Mouse (Mus musculus): ENCODE measurements around the gene Tep1. TPM values are rescaled to one million over a fixed set of nuclear protein-coding genes. Genes with fewer than 3 reads are reported as not detected.

Tep1 gene
- polyA plus RNA-seq, 1 experiment = 37.8 TPM

GRCm38 (mm10) chr14:50897374-50897765, 27.0 kb upstream of the Tep1 start, which contains the start of gene Klhl33:
Klhl33 (minus strand) TSS chr14:50897507.
- Histone ChIP-seq H3K27ac (ENCODE audit: insufficient read depth, low read length) (peak within 1 kb of the TSS; percentile 17), H3K27me3 (ENCODE audit: control insufficient read depth, insufficient read depth, low read length) (no peaks in the 10 kb centered on the region), H3K4me3 (ENCODE audit: extremely low read depth, insufficient read depth, insufficient read length) (no peak within 1 kb of the TSS), H3K4me1 (ENCODE audit: control insufficient read depth, insufficient read depth, insufficient read length) (no peaks in the 10 kb centered on the region), H3K36me3 (ENCODE audit: control insufficient read depth, insufficient read depth, low read length) (no peaks in the 10 kb centered on the region)
- 66% methylated on average over 7 of the region's 7 CpGs for WGBS
- TF ChIP-seq CTCF (IDR thresholded peaks at IDR 0.05; ENCODE audit: extremely low read depth, insufficient read depth, insufficient read length, insufficient replicate concordance) (no peak), POLR2A (IDR thresholded peaks at IDR 0.05; ENCODE audit: low read depth, low read length) (no peak)
- no peak for DNase-seq (ENCODE audit: low read depth in 1 of 2, low spot score in 2 of 2)

- TF ChIP-seq POLR2A (IDR thresholded peaks at IDR 0.05; ENCODE audit: low read depth, low read length) = no peak
- no peak for TF ChIP-seq CTCF (IDR thresholded peaks at IDR 0.05; ENCODE audit: extremely low read depth, insufficient read depth, insufficient read length, insufficient replicate concordance)
- H3K27me3 ChIP-seq (ENCODE audit: control insufficient read depth, insufficient read depth, low read length) = no peaks in the 10 kb centered on the region
- peak overlapping the region; percentile 17 for H3K27ac ChIP-seq (ENCODE audit: insufficient read depth, low read length)
- no peaks in the 10 kb centered on the region for H3K36me3 ChIP-seq (ENCODE audit: control insufficient read depth, insufficient read depth, low read length)
- H3K4me3 ChIP-seq (ENCODE audit: extremely low read depth, insufficient read depth, insufficient read length) = no peak overlapping the region
- no peaks in the 10 kb centered on the region for H3K4me1 ChIP-seq (ENCODE audit: control insufficient read depth, insufficient read depth, insufficient read length)
- DNase-seq (ENCODE audit: low read depth in 1 of 2, low spot score in 2 of 2) = no peak
- 63% methylated on average over 23 of the region's 23 CpGs for WGBS
Measured at GRCm38 (mm10) chr14:50896747-50897373, 26.5 kb upstream of the Tep1 start.

DNA sequence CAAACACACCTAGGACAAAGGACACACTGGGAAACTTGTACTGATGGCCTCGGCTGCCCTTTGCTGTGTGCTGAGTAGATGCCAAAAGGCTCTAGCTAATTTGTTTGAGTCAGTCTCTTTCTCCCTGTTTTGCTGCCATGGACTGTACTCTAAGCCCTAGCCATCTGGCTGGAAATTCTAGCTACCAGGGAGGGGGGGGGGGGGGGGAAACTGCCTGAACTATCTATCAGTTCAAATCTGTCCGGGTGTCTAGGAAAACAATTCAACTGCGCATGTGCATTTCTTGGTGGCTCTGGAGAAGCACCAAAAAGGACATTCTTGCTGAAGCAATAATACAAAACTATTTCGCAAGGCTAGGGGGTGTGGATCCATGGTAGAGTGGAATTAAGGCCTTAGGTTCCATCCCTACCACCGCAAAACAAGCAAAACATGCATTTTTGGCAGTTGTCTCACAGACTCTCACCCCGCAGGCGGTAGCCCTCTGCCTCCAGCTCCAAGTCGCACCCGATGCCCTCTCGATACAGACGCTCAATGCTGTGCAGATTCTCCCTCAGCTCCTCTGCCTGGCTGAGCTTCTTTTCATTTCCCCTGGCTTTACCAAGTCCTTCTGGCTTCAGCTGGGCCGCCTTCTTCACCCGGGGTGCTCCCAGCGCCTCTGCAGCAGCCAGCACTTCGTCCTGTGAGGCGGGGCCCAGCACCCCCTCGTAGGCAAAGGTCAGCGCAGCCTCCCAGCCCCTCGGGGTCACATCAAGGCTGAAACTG, 25.8 kb upstream of the Tep1 start:
- no peak overlapping the region for H3K4me3 ChIP-seq (ENCODE audit: extremely low read depth, insufficient read depth, insufficient read length)
- WGBS = 63% methylated on average over 19 of the region's 19 CpGs
- DNase-seq (ENCODE audit: low read depth in 1 of 2, low spot score in 2 of 2) = no peak

GRCm38 (mm10) chr14:50895407-50895806, 25.0 kb upstream of the Tep1 start:
- H3K36me3 ChIP-seq (ENCODE audit: control insufficient read depth, insufficient read depth, low read length) = no peaks in the 10 kb centered on the region
- TF ChIP-seq CTCF (IDR thresholded peaks at IDR 0.05; ENCODE audit: extremely low read depth, insufficient read depth, insufficient read length, insufficient replicate concordance) (no peak), POLR2A (IDR thresholded peaks at IDR 0.05; ENCODE audit: low read depth, low read length) (no peak)
- H3K27me3 ChIP-seq (ENCODE audit: control insufficient read depth, insufficient read depth, low read length) = no peaks in the 10 kb centered on the region
- no peak overlapping the region for H3K27ac ChIP-seq (ENCODE audit: insufficient read depth, low read length)
- no peaks in the 10 kb centered on the region for H3K4me1 ChIP-seq (ENCODE audit: control insufficient read depth, insufficient read depth, insufficient read length)
- H3K4me3 ChIP-seq (ENCODE audit: extremely low read depth, insufficient read depth, insufficient read length) = no peak overlapping the region
- DNase-seq (ENCODE audit: low read depth in 1 of 2, low spot score in 2 of 2) = no peak

More for the DNA sequence above, 25.8 kb upstream of the Tep1 start:
- no peaks in the 10 kb centered on the region for H3K4me1 ChIP-seq (ENCODE audit: control insufficient read depth, insufficient read depth, insufficient read length)
- no peaks in the 10 kb centered on the region for H3K36me3 ChIP-seq (ENCODE audit: control insufficient read depth, insufficient read depth, low read length)
- TF ChIP-seq CTCF (IDR thresholded peaks at IDR 0.05; ENCODE audit: extremely low read depth, insufficient read depth, insufficient read length, insufficient replicate concordance) = no peak
- no peak for TF ChIP-seq POLR2A (IDR thresholded peaks at IDR 0.05; ENCODE audit: low read depth, low read length)
- H3K27ac ChIP-seq (ENCODE audit: insufficient read depth, low read length) = peak overlapping the region; percentile 17
- H3K27me3 ChIP-seq (ENCODE audit: control insufficient read depth, insufficient read depth, low read length) = no peaks in the 10 kb centered on the region

- no peak for DNase-seq (ENCODE audit: low read depth in 1 of 2, low spot score in 2 of 2)
- 62% methylated on average over 22 of the region's 22 CpGs for WGBS
- H3K27me3 ChIP-seq (ENCODE audit: control insufficient read depth, insufficient read depth, low read length) = no peaks in the 10 kb centered on the region
- H3K36me3 ChIP-seq (ENCODE audit: control insufficient read depth, insufficient read depth, low read length) = no peaks in the 10 kb centered on the region
- H3K4me1 ChIP-seq (ENCODE audit: control insufficient read depth, insufficient read depth, insufficient read length) = no peaks in the 10 kb centered on the region
- TF ChIP-seq POLR2A (IDR thresholded peaks at IDR 0.05; ENCODE audit: low read depth, low read length) (no peak), CTCF (IDR thresholded peaks at IDR 0.05; ENCODE audit: extremely low read depth, insufficient read depth, insufficient read length, insufficient replicate concordance) (no peak)
- H3K27ac ChIP-seq (ENCODE audit: insufficient read depth, low read length) = no peak overlapping the region
- H3K4me3 ChIP-seq (ENCODE audit: extremely low read depth, insufficient read depth, insufficient read length) = no peak overlapping the region; the same call in 1 of the 2 replicates
Measured at GRCm38 (mm10) chr14:50892541-50893459, 22.4 kb upstream of the Tep1 start.

DNA sequence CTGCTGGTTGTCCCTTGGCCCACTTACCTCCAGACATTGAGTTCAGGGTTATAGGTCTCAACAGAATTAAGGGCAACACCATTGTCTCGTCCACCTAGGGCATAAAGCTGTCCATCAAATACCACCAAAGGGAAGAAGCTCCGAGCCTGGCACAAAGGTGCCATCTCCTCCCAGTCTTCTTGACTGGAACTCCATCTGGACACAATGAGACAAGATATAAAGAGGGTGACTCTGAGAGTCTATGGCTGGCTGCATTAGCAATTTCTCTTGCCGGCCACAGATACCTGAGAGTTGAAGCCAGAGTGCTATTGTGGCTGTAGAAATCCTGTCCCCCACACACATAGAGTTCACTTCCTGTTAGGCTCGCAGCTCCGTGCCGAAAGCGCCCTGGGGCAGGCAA, 21.7 kb upstream of the Tep1 start:
- DNase-seq (ENCODE audit: low read depth in 1 of 2, low spot score in 2 of 2) = no peak
- Histone ChIP-seq H3K27ac (ENCODE audit: insufficient read depth, low read length) (no peak overlapping the region), H3K36me3 (ENCODE audit: control insufficient read depth, insufficient read depth, low read length) (no peaks in the 10 kb centered on the region), H3K4me1 (ENCODE audit: control insufficient read depth, insufficient read depth, insufficient read length) (no peaks in the 10 kb centered on the region), H3K4me3 (ENCODE audit: extremely low read depth, insufficient read depth, insufficient read length) (no peak overlapping the region; the same call in 1 of the 2 replicates), H3K27me3 (ENCODE audit: control insufficient read depth, insufficient read depth, low read length) (no peaks in the 10 kb centered on the region)
- no peak for TF ChIP-seq POLR2A (IDR thresholded peaks at IDR 0.05; ENCODE audit: low read depth, low read length)
- TF ChIP-seq CTCF (IDR thresholded peaks at IDR 0.05; ENCODE audit: extremely low read depth, insufficient read depth, insufficient read length, insufficient replicate concordance) = no peak
- 60% methylated on average over 7 of the region's 7 CpGs for WGBS
